Mouse (Mus musculus): ENCODE results near the gene Asb3.

GRCm38 (mm10) chr11:30923283-30923682 lies 38.1 kb downstream of the Asb3 start:
- TF ChIP-seq EP300 (IDR thresholded peaks at IDR 0.05; ENCODE audit: insufficient read depth, low read depth, low read length) (no peak), CTCF (IDR thresholded peaks at IDR 0.05; ENCODE audit: low read depth, low read length) (no peak), POLR2A (IDR thresholded peaks at IDR 0.05; ENCODE audit: insufficient read depth, low read length) (no peak)

Data from ES-Bruce4 (cell line).